Mouse (Mus musculus): ENCODE measurements around the gene Atp1b1. TPM values are rescaled to one million over a fixed set of nuclear protein-coding genes. Genes with fewer than 3 reads are reported as not detected.

The Atp1b1 gene
- not detected in 2 replicates for polyA plus RNA-seq (2012)

DNA sequence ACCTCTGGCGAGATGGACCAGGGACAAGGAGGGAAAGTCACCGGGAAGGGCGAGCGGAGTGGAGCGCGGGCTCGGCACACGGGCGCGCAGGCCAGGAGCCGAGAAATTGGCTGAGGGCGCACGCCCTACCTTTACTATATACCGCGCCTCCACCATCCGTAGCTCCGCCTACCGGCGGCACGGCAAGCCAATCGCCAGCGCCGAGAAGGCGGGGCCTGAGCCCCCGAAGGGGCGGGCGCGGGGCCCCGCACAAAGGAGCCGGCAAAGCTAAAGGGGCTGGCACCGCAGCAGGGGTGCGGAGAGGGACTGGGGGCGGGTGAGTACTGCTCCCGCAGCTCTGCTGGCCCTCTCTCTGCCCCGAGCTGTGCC, at the start of gene Atp1b1:
Atp1b1 (minus strand) TSS at position 111 of the 369 bp plus-strand sequence.
- no peak for TF ChIP-seq GATA1 (IDR thresholded peaks at IDR 0.05; ENCODE audit: low read length)

DNA sequence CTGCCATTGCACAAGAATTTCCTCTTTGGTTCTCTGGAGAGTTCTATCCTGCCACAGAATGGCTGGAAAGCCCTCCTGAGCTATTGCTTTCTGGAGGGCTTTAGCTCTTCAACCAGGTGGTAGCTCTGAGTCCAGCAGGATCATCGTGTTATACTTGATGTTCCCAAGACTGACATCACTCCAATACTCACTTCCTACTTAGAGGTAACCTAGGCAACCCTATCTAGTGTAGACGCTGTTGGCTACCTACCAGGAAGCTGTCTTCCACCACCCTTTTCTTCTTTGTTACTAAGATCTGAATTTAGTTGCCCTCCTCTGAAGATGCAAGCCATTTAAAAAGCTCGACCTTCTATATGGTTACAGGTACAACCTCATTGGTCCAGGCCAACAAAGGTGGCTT, 46.9 kb upstream of the Atp1b1 start:
- TF ChIP-seq GATA1 (IDR thresholded peaks at IDR 0.05; ENCODE audit: low read length), result no peak

GRCm38 (mm10) chr1:164503140-164503730, 45.1 kb upstream of the Atp1b1 start:
- no peak for TF ChIP-seq GATA1 (IDR thresholded peaks at IDR 0.05; ENCODE audit: low read length)

GRCm38 (mm10) chr1:164502231-164502630, 44.1 kb upstream of the Atp1b1 start:
- no peak for TF ChIP-seq GATA1 (IDR thresholded peaks at IDR 0.05; ENCODE audit: low read length)

GRCm38 (mm10) chr1:164494741-164495512, 36.8 kb upstream of the Atp1b1 start:
- no peak for TF ChIP-seq GATA1 (IDR thresholded peaks at IDR 0.05; ENCODE audit: low read length)

DNA sequence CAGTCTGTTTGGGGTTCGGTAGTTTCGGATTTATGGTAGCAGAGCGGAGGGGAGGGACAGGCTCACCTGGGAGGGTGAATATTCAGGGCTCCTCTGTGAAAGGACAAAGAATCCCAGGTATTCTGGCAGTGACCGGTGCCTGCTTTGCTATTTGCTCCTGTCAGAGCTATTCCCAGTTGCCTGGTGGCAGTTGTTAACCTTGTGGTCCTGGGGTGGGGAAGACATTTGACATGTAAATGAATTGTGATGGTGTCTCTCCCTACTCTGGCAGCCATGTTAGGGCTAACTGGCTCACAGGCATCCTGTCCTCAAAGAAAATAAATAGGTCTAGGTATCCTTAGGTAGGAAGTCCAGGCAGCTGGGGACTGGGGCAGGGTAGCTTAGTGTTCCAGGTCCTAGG, 36.1 kb upstream of the Atp1b1 start:
- TF ChIP-seq GATA1 (IDR thresholded peaks at IDR 0.05; ENCODE audit: low read length), result no peak

- TF ChIP-seq GATA1 (IDR thresholded peaks at IDR 0.05; ENCODE audit: low read length), result no peak
Measured at GRCm38 (mm10) chr1:164493042-164493705, 35.0 kb upstream of the Atp1b1 start.

DNA sequence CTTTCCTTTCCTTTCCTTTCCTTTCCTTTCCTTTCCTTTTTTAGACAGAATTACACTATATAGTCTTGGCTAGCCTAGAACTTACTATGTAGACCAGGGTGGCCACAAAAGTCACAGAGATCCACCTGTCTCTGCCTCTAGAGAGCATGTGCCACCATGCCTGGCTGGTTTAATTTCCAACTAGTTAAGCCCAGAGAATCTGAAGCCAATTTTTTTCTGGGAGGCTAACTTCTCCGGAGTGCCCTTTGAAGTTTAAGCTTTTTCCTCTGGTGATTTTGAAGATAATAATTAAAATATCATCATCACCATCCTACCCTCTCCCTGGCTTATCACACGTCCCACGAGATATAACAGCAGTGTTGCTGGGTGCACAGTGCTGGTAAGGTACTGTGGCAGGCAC, 34.3 kb upstream of the Atp1b1 start:
- TF ChIP-seq GATA1 (IDR thresholded peaks at IDR 0.05; ENCODE audit: low read length), result no peak

DNA sequence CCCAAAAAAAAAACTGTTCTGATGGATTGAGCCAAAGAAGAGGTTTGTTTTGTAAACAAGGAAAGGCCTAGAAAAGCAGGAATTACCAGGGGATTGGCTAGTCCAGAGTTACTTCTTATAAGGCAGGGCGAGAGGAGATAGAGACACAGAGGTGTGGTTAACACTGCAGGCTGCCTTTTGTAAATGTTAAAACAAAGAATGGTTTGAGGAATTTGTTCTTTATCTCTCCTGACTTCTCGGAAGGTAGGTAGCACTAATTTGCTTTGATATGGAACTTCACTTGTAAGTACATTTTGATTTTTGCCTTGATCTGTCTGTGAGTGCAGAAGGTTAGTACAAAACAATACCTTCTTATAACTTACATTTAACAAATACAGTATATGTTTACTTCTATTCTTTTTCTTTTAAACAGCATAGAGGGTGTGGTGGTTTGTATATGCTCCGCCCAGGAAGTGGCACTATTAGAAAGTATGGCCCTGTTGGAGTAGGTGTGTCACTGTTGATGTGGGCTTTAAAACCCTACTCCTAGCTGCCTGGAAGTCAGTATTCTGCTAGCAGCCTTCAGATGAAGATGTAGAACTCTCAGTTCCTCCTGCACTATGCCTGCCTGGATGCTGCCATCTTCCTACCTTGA, 31.9 kb upstream of the Atp1b1 start:
- no peak for TF ChIP-seq GATA1 (IDR thresholded peaks at IDR 0.05; ENCODE audit: low read length)

GRCm38 (mm10) chr1:164483728-164484127, 25.6 kb upstream of the Atp1b1 start:
- TF ChIP-seq GATA1 (IDR thresholded peaks at IDR 0.05; ENCODE audit: low read length), result no peak

DNA sequence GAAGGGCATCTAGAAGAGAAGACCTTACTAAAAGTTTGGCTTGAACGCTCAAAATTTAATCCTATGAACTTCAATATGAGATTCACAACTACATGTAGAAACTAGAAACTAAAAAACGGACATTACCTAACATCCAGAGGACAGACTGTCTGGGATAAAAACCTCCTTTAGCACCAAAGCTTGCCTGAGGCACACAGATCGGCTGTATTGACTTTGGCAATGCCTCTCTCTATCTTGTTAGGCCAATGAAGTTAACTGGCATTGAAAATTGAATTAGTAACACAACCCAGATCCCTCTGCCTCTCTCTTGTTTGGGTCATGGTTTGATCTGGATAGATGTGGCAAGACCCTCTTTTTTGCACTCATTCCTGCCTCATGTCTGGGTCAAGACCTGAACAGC, 24.7 kb upstream of the Atp1b1 start:
- TF ChIP-seq GATA1 (IDR thresholded peaks at IDR 0.05; ENCODE audit: low read length), result no peak

- no peak for TF ChIP-seq GATA1 (IDR thresholded peaks at IDR 0.05; ENCODE audit: low read length)
Measured at GRCm38 (mm10) chr1:164481645-164482354, 23.6 kb upstream of the Atp1b1 start.

- no peak for TF ChIP-seq GATA1 (IDR thresholded peaks at IDR 0.05; ENCODE audit: low read length)
Measured at GRCm38 (mm10) chr1:164480755-164481644, 22.8 kb upstream of the Atp1b1 start.

- no peak for TF ChIP-seq GATA1 (IDR thresholded peaks at IDR 0.05; ENCODE audit: low read length)
Measured at GRCm38 (mm10) chr1:164475895-164476294, 17.7 kb upstream of the Atp1b1 start.

Measured in G1E-ER4 (cell line).